Mouse (Mus musculus) thymus, adult 2 months (tissue): ENCODE measurements around the gene Mfap5. TPM values are rescaled to one million over a fixed set of nuclear protein-coding genes. Genes with fewer than 3 reads are reported as not detected.

Source experiments
- DNase-seq: peaks from one replicate; pipeline ENCODE4 v3.0.0; 2021
- H3K27ac ChIP-seq: fragments of 200-500 bp; 2 replicates; pipeline ENCODE4 v1.5.1; 2012; ENCODE audit warnings: low read length, control low read depth; ENCODE audit not compliant: control insufficient read depth, insufficient read depth
- H3K27me3 ChIP-seq: fragments of 200-500 bp; 2 replicates; pipeline ENCODE4 v1.6.1; 2012; ENCODE audit warnings: mild to moderate bottlenecking, low read length, moderate library complexity, mixed read lengths; ENCODE audit not compliant: control insufficient read depth, insufficient read depth
- H3K36me3 ChIP-seq: fragments of 200-500 bp; 2 replicates; pipeline ENCODE4 v1.6.1; 2012; ENCODE audit warnings: mild to moderate bottlenecking, low read length, moderate library complexity; ENCODE audit not compliant: control insufficient read depth, insufficient read depth
- H3K4me1 ChIP-seq: fragments of 200-500 bp; replicated peaks from 2 replicates; pipeline ENCODE4 v1.6.1; 2012; ENCODE audit warnings: low read length; ENCODE audit not compliant: control insufficient read depth, insufficient read depth
- H3K4me3 ChIP-seq: fragments of 200-500 bp; 2 replicates; pipeline ENCODE4 v1.5.1; 2012; ENCODE audit warnings: mild to moderate bottlenecking, low read length, control low read depth, moderate library complexity; ENCODE audit not compliant: control insufficient read depth, insufficient read depth
- CTCF ChIP-seq: fragments of 200-500 bp; IDR thresholded peaks from 2 replicates; pipeline ENCODE4 v1.5.1; 2012; ENCODE audit warnings: mild to moderate bottlenecking, control low read depth, low read length, moderate library complexity, borderline replicate concordance; ENCODE audit not compliant: control insufficient read depth, poor library complexity, insufficient read depth; ENCODE audit errors: extremely low read depth
- POLR2A ChIP-seq: fragments of 200-500 bp; IDR thresholded peaks from 2 replicates; pipeline ENCODE4 v1.6.1; 2012; ENCODE audit warnings: mild to moderate bottlenecking, low read length, control low read depth, moderate library complexity; ENCODE audit not compliant: control insufficient read depth, poor library complexity, insufficient read depth; ENCODE audit errors: extremely low read depth
- WGBS: fragments of 180-500 bp; shearing (Covaris S2); methylation state at CpG from one replicate; pipeline ENCODE4 v1.1.7; 2018; 5-methylcytosine and 5-hydroxymethylcytosine counted together
- polyA plus RNA-seq: library from polyadenylated mRNA; depleted of rRNA; stranded (reverse); fragments of >200 nt; gene quantifications from 2 replicates; pipeline ENCODE4 v1.2.3, GENCODE M21; 2012

The Mfap5 gene
- polyA plus RNA-seq, 1 experiment, result 26.2 TPM

DNA sequence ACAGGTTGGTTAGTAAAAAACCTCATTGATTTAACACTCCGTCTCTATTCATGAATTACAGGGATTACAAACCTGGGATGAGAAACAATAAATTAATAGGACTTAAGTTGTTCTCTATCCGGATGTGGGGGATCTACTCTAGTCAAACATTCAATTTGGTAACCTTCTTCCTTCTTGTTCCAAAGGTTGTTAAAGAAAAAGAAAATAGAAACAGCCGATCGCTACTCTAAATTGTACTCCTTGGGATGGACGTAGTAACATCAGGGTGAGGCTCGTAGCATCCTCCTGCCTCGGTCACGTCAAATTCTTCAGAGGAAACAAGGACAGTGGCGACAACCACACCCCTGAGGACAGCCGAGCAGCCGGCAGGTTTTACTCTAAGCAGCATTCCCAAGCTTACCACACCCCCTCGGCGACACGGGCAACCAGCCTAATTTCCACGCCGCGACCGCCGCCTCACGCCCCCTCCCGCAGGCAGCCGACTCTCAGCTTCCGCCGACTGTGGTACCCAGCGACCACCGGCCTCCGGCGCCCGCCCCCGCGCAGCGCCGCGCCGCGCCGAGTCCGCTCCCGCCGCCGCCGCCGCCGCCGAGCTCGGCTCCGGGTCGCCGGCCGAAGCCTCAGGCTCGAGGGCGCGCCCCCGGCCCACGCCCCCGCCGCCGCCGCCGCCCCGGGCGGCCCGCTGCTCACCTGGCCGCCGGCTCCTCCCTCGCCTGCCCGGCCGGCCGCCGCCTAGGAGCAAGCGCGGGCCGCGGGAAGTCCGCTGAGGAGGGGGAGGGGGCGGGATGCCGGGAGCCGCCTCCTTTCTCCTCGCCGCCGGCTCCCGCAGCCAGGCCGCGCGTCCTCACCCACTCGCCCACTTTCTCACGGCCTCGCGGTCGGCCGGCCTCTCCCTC lies 20.0 kb upstream of the Mfap5 start:
- peaks cover 13% of the 10 kb centered on the region for H3K27me3 ChIP-seq

GRCm38 (mm10) chr6:122486297-122487117 lies 19.1 kb upstream of the Mfap5 start:
- Histone ChIP-seq H3K36me3 (no peaks in the 10 kb centered on the region), H3K27ac (no peak overlapping the region), H3K4me1 (peaks cover 9% of the 10 kb centered on the region), H3K4me3 (peak overlapping the region; percentile 58), H3K27me3 (peaks cover 18% of the 10 kb centered on the region)
- 3% methylated on average over 107 of the region's 111 CpGs for WGBS
- no peak for TF ChIP-seq POLR2A
- TF ChIP-seq CTCF, result no peak
- DNase-seq, result peak; percentile 8

More for the DNA sequence above, 20.0 kb upstream of the Mfap5 start:
- WGBS, result 10% methylated on average over 84 of the region's 91 CpGs
- H3K4me1 ChIP-seq, result peaks cover 8% of the 10 kb centered on the region; the same call in 1 of the 2 replicates
- H3K27ac ChIP-seq, result no peak overlapping the region
- DNase-seq, result peak; percentile 13
- peak overlapping the region; percentile 58 for H3K4me3 ChIP-seq
- H3K36me3 ChIP-seq, result no peaks in the 10 kb centered on the region
- TF ChIP-seq POLR2A, result no peak
- TF ChIP-seq CTCF, result no peak

DNA sequence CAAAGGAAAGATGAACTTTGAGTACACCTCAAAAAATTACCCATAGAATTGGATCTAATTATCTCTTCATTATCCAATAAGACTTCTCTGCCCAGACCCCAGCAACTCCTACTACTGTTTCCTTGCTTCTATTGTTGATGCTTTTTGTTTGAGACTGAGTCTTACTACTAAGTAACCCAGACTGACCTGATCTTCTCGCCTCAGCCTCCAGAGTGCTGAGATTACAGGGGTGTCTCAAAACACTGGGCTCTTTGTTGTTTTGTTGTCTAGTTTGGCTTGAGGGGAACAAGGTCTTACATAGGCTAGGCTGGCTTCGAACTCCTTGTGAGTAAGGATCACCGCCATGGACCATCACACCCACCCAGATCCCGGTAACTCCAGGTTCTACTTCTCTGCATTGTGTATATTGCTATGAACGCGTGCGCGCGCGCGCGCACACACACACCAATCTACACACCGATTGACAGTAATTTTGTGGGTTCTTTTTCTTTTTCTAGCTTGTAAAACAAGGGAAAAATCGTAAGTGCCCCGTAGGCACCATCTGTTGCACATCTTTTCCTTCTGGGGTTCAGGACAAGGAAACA lies 14.6 kb upstream of the Mfap5 start:
- WGBS, result 27% methylated on average over 15 of the region's 15 CpGs
- no peak for DNase-seq
- Histone ChIP-seq H3K27me3 (peaks cover 34% of the 10 kb centered on the region), H3K4me1 (peaks cover 9% of the 10 kb centered on the region), H3K4me3 (no peak overlapping the region), H3K27ac (no peak overlapping the region), H3K36me3 (no peaks in the 10 kb centered on the region)
- TF ChIP-seq CTCF (no peak), POLR2A (no peak)

DNA sequence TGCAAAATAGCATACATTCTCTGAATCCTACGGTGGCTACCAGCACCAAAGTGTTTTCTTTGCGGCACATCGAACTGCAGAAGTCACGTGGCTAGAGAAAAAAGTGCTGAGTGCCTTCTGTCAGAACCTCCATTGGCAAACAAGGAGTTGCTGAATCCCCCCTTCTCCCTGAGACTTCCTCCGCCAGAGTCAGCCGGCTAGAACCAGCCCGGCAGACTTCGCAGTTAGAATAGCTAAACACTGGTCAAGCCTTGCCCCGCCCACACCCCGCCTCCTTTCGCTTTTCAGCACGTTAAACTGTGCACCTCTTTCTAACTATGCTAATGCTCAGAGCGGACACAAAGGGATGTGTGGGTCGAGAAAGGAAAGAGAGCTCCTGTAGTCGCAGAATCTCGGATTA lies 14.1 kb upstream of the Mfap5 start:
- Histone ChIP-seq H3K36me3 (no peaks in the 10 kb centered on the region), H3K27ac (no peak overlapping the region), H3K4me3 (no peak overlapping the region), H3K4me1 (peaks cover 6% of the 10 kb centered on the region), H3K27me3 (peaks cover 34% of the 10 kb centered on the region)
- DNase-seq, result peak; percentile 11
- under 1% methylated on average over 16 of the region's 16 CpGs for WGBS
- TF ChIP-seq CTCF (no peak), POLR2A (no peak)

DNA sequence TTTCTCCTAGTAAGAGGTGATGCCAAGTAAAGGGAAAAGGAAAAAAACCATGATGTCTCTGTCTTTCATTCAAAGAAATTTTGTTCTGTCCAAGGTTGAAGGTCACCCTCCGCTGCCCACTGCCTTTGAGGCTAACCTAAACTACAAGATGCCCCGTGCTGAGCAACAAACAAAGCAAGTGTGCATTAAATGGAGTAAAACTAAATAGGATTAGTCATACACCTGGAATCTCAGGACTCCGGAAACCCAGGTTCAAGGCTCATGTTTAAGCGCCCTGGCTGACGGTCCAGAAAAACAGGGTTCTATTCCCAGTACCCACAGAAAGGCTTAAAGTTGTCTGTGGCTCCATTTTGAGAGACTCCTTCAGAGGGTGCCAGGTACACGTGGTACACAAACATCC lies 13.2 kb upstream of the Mfap5 start:
- H3K36me3 ChIP-seq, result no peaks in the 10 kb centered on the region
- WGBS, result 38% methylated on average over 6 of the region's 6 CpGs
- DNase-seq, result no peak
- H3K4me1 ChIP-seq, result peaks cover 3% of the 10 kb centered on the region
- no peak overlapping the region for H3K27ac ChIP-seq
- TF ChIP-seq CTCF (no peak), POLR2A (no peak)
- peaks cover 33% of the 10 kb centered on the region for H3K27me3 ChIP-seq
- H3K4me3 ChIP-seq, result no peak overlapping the region

- Histone ChIP-seq H3K27ac (no peak overlapping the region), H3K4me3 (no peak overlapping the region), H3K27me3 (peaks cover 30% of the 10 kb centered on the region), H3K36me3 (no peaks in the 10 kb centered on the region), H3K4me1 (peaks cover 3% of the 10 kb centered on the region)
- no peak for TF ChIP-seq CTCF
- TF ChIP-seq POLR2A, result no peak
- 33% methylated on average over 6 of the region's 6 CpGs for WGBS
- DNase-seq, result no peak
These were observed 11.7 kb upstream of the Mfap5 start for GRCm38 (mm10) chr6:122493799-122494472.
